Mouse (Mus musculus) pancreas, adult 10 weeks (tissue): ENCODE results near the gene Pias4. TPM values are rescaled to one million over a fixed set of nuclear protein-coding genes. Genes with fewer than 3 reads are reported as not detected.

Experiments used
- polyA plus RNA-seq: library from polyadenylated mRNA; stranded (reverse); fragments of 350-450 nt; fragmentation: Illumina TruSeq; extraction: RNeasy Lipid Tissue Mini Kit (QIAGEN cat#74804); gene quantifications from one replicate; pipeline ENCODE4 v1.2.3, GENCODE M21; 2015; ENCODE audit warnings: low read depth, low replicate concordance; ENCODE audit not compliant: insufficient read depth

Pias4 gene
- 7.3 TPM for polyA plus RNA-seq

GRCm38 (mm10) chr10:81167200-81168086, at the start of gene Pias4:
Gene Pias4, minus strand, starts transcription at chr10:81167923.

GRCm38 (mm10) chr10:81201807-81202758, 34.4 kb upstream of the Pias4 start, which contains the start of gene Nmrk2:
Gene Nmrk2, minus strand, starts transcription at chr10:81202051.

GRCm38 (mm10) chr10:81183805-81184204, 16.1 kb upstream of the Pias4 start, which contains the start of gene 4930442H23Rik:
Gene 4930442H23Rik, minus strand, starts transcription at chr10:81183849.

GRCm38 (mm10) chr10:81182336-81183333, 14.9 kb upstream of the Pias4 start, which contains the start of gene Dapk3:
Gene Dapk3, plus strand, starts transcription at chr10:81183005.

GRCm38 (mm10) chr10:81176466-81177271, 8.9 kb upstream of the Pias4 start, which contains the start of gene Eef2:
Gene Eef2, plus strand, starts transcription at chr10:81176631.

GRCm38 (mm10) chr10:81134966-81135681, 32.6 kb downstream of the Pias4 start, which contains the start of gene Zbtb7a:
Gene Zbtb7a, plus strand, starts transcription at chr10:81135220.

GRCm38 (mm10) chr10:81105565-81106112, 62.1 kb downstream of the Pias4 start, which contains the start of gene Map2k2:
Gene Map2k2, plus strand, starts transcription at chr10:81105915.

Other genes starting within 250 kb of the Pias4 start
- gene Lmnb2, start 249.7 kb downstream of the Pias4 start, polyA plus RNA-seq: 2.3 TPM
- 4.3 TPM for gene Gadd45b, start 237.8 kb downstream of the Pias4 start, polyA plus RNA-seq
- 1.4 TPM for gene Gng7, start 153.0 kb downstream of the Pias4 start, polyA plus RNA-seq
- gene Diras1, start 142.3 kb downstream of the Pias4 start, polyA plus RNA-seq: not detected
- 5.1 TPM for gene Slc39a3, start 130.5 kb downstream of the Pias4 start, polyA plus RNA-seq
- 24.1 TPM for gene Sgta, start 107.7 kb downstream of the Pias4 start, polyA plus RNA-seq
- 11.8 TPM for gene Thop1, start 97.9 kb downstream of the Pias4 start, polyA plus RNA-seq
- gene Creb3l3, start 69.0 kb downstream of the Pias4 start, polyA plus RNA-seq: not detected
- gene Map2k2, start 62.0 kb downstream of the Pias4 start, polyA plus RNA-seq: 47.4 TPM
- 5.4 TPM for gene Zbtb7a, start 32.7 kb downstream of the Pias4 start, polyA plus RNA-seq
- 283 TPM for gene Eef2, start 8.7 kb upstream of the Pias4 start, polyA plus RNA-seq
- gene Dapk3, start 15.1 kb upstream of the Pias4 start, polyA plus RNA-seq: 9.3 TPM
- gene 4930442H23Rik, start 15.9 kb upstream of the Pias4 start, polyA plus RNA-seq: not detected
- gene Nmrk2, start 34.1 kb upstream of the Pias4 start, polyA plus RNA-seq: not detected
- gene Atcay, start 62.9 kb upstream of the Pias4 start, polyA plus RNA-seq: 0.20 TPM
- gene Zfr2, start 65.2 kb upstream of the Pias4 start, polyA plus RNA-seq: 3.4 TPM
- gene Matk, start 85.0 kb upstream of the Pias4 start, polyA plus RNA-seq: not detected
- 21.2 TPM for gene Mrpl54, start 99.0 kb upstream of the Pias4 start, polyA plus RNA-seq
- 30.7 TPM for gene Apba3, start 99.0 kb upstream of the Pias4 start, polyA plus RNA-seq
- 3.9 TPM for gene Tjp3, start 123.7 kb upstream of the Pias4 start, polyA plus RNA-seq
- gene Pip5k1c, start 125.0 kb upstream of the Pias4 start, polyA plus RNA-seq: 15.5 TPM
- 7.9 TPM for gene Cactin, start 153.2 kb upstream of the Pias4 start, polyA plus RNA-seq
- gene Tbxa2r, start 160.8 kb upstream of the Pias4 start, polyA plus RNA-seq: 3.4 TPM
- 1.4 TPM for gene Gipc3, start 175.3 kb upstream of the Pias4 start, polyA plus RNA-seq
- 22.8 TPM for gene Hmg20b, start 182.6 kb upstream of the Pias4 start, polyA plus RNA-seq
- 1.9 TPM for gene Mfsd12, start 189.6 kb upstream of the Pias4 start, polyA plus RNA-seq
- not detected for gene 4930404N11Rik, start 197.9 kb upstream of the Pias4 start, polyA plus RNA-seq
- 5.1 TPM for gene Fzr1, start 210.6 kb upstream of the Pias4 start, polyA plus RNA-seq
- 9.1 TPM for gene Dohh, start 216.5 kb upstream of the Pias4 start, polyA plus RNA-seq
- 2.6 TPM for gene Gm48551, start 216.5 kb upstream of the Pias4 start, polyA plus RNA-seq
- 3.4 TPM for gene Gm48552, start 221.1 kb upstream of the Pias4 start, polyA plus RNA-seq
- gene Smim24, start 225.1 kb upstream of the Pias4 start, polyA plus RNA-seq: 23.5 TPM